Mouse (Mus musculus) layer of hippocampus, adult 9-10 months (tissue): ENCODE results near the gene Pcyox1.
"Not testable (repeated sequence)": the region's sequence is repeated elsewhere in the genome, so short reads cannot be mapped to it uniquely, and the experiment has no call there.

Experiments used
- DNase-seq: peaks from one replicate; pipeline ENCODE4 v3.0.0; 2022; ENCODE audit warnings: low spot score

Pcyox1 gene

GRCm38 (mm10) chr6:86366125-86366852 lies 30.7 kb downstream of the Pcyox1 start:
- DNase-seq: no peak

GRCm38 (mm10) chr6:86365371-86366124 lies 31.4 kb downstream of the Pcyox1 start, which contains the start of gene Fam136a:
Gene Fam136a, plus strand, starts transcription at chr6:86365646.
- DNase-seq: peak; percentile 71

- peak; percentile 71 for DNase-seq
These were observed 32.4 kb downstream of the Pcyox1 start for GRCm38 (mm10) chr6:86364442-86365141.

- DNase-seq: no peak
These were observed 35.6 kb downstream of the Pcyox1 start for GRCm38 (mm10) chr6:86361373-86361772.

- no peak for DNase-seq
These were observed 36.3 kb downstream of the Pcyox1 start for GRCm38 (mm10) chr6:86360691-86361090.

GRCm38 (mm10) chr6:86356956-86357355 lies 40.0 kb downstream of the Pcyox1 start:
- DNase-seq: no peak

- DNase-seq: no peak
These were observed 42.0 kb downstream of the Pcyox1 start for GRCm38 (mm10) chr6:86354948-86355347.

GRCm38 (mm10) chr6:86349257-86349656 lies 47.7 kb downstream of the Pcyox1 start:
- DNase-seq: peak; percentile 56

- DNase-seq: no peak
These were observed 50.9 kb downstream of the Pcyox1 start for GRCm38 (mm10) chr6:86346063-86346462.

- DNase-seq: no peak
These were observed 53.3 kb downstream of the Pcyox1 start for GRCm38 (mm10) chr6:86343656-86344055.

GRCm38 (mm10) chr6:86336340-86336739 lies 60.6 kb downstream of the Pcyox1 start:
- not testable (repeated sequence) for DNase-seq
